Mouse (Mus musculus): ENCODE results near the gene Cd5l.

Gene Cd5l

DNA sequence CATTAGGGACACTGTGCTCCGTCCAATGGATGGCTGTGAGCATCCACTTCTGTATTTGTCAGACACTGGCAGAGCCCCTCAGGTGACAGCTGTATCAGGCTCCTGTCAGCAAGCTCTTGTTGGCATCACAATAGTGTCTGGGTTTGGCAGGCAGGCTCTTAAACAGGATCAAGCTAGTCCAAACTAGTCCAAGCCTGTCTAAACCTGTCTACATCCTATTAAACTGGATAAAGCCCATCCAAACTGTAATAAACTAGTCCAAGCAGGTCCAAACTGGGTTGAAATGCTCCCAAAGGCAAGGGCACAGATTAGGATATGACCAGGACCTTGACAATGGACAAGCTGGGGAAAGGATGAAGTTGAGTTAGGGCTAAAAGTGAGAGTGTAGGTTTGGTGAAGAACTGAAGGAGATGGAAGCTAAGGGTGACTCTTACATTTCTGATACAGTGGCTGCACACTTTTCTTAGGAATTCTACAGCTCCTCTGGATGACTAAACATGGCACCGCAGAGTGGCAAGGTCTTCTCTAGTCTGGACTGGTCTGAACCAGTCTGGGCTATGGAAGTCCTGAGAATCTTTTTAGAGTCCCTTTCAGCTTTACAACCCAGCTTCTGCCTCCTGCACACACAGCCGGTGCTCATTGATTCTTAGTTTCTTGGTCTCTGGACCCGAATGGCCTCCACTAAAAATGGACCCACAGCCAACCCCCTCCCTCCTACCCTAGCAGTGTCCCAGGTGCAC, 51.7 kb downstream of the Cd5l start:
- WGBS = 92% methylated on average over 4 of the region's 4 CpGs

- 86% methylated on average over 6 of the region's 6 CpGs for WGBS
Measured at GRCm38 (mm10) chr3:87410605-87411004, 52.9 kb downstream of the Cd5l start.

GRCm38 (mm10) chr3:87411150-87411549, 53.5 kb downstream of the Cd5l start:
- 16% methylated on average over 12 of the region's 12 CpGs for WGBS

DNA sequence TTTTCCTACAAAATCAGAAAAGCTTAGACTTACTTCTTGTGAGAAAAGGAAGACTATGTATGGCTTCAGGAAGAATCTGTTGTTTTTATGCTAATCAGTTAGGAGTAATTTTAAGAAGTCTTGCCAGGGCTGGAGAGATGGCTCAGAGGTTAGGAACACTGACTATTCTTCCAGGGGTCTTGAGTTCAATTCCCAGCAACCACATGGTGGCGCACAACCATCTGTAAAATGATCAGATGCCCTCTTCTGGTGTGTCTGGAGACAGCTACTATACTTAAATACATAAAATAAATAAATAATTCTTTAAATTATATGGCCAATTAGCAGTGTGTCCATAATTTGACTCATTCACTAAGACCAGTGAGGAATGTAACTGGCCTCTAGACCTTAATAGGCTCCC, 63.0 kb downstream of the Cd5l start:
- 79% methylated on average over 1 of the region's 1 CpGs for WGBS
